Mouse (Mus musculus) right cerebral cortex, adult 18-20 months (tissue): ENCODE measurements around the gene AC140267.1.

Experiments
- DNase-seq: peaks from one replicate; pipeline ENCODE4 v3.0.0; 2022; ENCODE audit warnings: mixed read lengths

Gene AC140267.1

DNA sequence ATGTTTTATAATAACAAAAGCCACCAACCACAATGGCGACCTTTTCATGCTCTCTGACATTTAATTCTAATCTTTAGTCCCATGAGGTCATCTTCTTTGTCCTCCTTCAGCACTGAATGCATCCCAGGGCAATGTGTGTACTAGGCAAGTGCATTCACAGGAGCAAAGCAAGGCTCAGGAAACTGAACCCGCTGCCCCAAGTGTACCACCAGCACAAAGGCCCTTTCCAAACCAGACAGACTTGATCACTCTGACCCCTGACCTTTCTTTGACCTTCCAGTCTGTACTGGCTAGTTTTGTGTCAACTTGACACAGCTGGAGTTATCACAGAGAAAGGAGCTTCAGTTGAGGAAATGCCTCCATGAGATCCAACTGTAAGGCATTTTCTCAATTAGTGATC is 3.3 kb upstream of the AC140267.1 start:
- DNase-seq: no peak

DNA sequence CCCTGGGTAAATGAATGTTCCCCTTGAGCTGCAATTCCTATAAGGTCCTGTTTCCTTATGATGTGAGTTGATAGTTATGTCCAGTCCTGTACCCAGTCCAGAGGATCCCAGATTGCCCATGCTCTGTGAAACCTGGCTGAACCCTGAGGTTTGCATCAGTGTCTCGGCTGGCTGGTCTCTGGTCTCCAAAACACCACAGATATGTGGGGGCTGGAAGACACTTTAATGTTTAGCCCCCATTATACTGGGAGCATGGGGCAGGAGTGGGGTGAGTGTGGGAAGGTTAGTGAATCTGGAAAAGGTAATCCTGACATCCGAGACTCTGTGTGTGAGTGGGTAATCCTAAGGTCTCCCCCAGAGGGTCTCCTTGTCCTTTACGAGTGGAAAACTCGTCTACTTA is 2.6 kb upstream of the AC140267.1 start:
- no peak for DNase-seq

DNA sequence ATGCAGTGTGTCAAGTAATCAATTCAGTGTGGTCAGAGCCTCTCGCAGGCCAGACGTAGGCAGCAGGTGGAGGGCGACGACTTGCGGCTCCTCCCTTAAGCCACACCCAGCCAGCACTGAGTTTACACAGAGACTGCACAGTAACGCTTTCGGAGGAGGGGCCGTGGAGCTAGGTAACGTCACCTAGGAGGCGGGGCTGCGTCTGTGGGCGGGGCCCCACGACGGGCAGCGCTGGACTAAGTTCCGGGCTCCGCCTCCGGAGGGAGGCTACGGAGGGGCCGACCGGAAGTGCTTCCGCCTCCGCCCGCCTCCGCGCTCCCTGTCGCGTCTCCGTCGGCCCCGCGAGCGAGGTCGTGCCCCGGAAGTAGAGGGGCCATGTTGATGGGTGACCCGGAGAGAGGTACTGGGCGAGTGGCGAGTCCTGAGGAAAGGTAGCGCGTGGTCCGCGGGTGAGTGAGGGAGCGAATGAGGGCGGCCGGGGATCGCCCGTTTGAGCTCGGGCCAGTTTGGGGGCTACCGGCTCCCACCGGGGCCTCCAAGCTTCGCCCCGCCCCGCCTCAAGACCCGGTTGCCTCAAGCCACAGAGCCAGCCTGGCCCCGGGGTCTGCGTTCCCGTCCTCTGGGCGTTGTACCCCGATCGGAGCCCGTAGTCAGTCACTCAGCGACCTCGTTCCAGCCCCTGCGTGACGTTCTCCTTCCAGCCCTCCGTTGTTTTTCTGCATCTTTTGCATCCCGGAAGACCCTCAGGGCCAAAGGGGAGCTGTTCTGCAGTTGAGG is 1.7 kb upstream of the AC140267.1 start, which contains the start of gene Mief1:
TSS of gene Mief1 (plus strand) at position 286 of the 777 bp plus-strand sequence.
- DNase-seq: peak; percentile 99

DNA sequence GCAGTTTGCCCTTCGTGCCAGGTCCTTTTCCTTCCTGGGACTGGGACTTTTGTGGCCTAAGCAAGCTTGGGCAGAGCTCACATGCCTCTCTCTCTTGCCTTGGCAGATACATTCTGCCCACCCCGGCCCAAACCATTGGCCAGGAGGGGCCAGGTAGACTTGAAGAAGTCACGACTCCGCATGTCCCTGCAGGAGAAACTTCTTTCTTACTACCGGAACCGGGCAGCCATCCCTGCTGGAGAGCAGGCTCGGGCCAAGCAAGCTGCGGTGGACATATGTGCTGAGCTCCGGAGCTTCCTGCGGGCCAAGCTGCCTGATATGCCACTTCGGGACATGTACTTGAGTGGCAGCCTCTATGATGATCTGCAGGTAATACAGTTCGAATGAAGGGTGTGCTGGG is 12.5 kb downstream of the AC140267.1 start:
- DNase-seq: no peak

DNA sequence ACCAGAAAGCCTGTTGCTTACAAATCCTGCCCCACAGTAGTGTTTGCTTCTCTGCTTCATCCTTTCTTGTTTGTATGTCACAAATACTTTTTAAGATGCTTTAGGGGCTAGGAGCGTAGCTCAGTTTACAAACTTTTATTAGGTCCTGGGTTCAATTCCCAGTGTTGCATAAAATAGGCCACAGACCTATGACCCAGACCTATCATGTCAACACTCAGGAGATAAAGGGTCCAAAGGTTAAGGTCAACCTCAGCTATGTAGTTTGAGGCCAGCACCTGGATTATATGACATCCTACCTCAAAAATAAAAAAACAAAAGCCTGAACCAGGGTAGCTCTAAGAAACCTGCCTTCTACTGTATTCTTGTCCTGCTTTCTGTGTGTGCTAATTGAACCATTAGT is 13.0 kb downstream of the AC140267.1 start:
- no peak for DNase-seq

DNA sequence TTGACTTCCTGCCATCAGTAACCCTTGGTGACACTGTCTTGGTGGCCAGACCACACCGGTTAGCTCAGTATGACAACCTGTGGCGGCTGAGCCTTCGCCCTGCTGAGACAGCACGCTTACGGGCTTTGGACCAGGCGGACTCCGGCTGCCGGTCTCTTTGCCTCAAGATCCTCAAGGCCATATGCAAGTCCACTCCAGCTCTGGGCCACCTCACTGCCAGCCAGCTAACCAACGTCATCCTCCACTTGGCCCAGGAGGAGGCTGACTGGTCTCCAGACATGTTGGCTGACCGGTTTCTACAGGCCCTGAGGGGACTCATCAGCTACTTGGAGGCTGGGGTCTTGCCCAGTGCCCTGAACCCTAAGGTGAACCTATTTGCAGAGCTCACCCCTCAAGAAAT is 14.0 kb downstream of the AC140267.1 start:
- DNase-seq: no peak

DNA sequence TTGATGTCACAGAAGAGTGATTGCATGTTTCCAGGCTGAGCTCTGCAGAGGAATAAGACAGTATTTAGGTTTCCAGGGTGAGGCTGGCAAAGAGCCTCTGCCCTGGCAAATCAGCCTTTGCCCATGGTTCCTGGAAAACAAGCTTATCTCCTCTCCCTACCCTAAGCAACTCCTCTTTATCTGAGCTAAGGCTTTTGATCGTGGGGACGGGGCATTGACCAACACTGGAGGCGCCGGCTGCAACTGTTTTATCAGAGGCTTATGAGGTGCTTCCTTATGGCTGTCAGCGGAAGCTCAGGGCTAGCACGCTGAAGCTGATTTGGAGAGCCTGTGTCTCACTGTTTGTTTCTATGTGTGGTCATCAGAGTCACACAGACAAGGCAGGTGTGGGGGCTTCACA is 15.0 kb downstream of the AC140267.1 start:
- DNase-seq: no peak

DNA sequence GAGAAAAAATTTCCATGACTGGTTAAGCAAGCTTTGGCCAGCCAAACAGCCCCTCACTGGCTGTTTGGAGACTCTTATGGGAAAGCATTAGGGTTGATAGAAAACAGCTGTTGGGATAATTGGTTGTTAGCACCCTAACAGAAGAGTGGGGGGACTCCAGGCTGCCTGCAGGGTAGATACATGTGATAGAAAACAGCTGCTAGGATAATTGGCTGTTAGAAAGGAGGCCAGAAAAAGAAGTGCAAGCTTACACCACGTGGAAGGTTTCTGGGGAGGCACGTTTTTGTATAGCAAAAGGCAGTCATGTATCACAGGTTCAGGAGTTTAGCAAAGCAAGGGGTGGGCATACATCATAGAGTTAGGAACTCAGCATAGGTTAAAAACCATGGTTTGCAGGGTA is 17.9 kb downstream of the AC140267.1 start:
- no peak for DNase-seq

DNA sequence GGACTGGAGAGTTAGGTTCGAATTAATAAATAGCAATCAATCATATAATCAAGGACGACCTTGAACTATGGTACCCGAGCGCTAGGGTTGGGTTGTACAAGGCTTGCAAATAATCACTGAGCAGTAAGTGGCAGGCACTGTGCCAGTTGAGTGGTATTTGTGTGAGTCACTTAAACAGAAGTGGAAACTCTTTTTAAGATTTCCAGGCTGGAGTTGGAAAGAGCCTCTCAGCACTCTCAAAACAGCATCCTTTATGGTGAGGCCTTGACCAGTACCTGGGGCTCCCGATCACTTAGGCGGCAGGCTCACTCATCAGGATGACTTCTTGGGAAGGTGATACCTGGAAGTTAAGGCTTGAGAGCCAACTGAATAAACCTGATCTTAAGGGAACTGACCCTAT is 18.6 kb downstream of the AC140267.1 start:
- DNase-seq: peak; percentile 30

DNA sequence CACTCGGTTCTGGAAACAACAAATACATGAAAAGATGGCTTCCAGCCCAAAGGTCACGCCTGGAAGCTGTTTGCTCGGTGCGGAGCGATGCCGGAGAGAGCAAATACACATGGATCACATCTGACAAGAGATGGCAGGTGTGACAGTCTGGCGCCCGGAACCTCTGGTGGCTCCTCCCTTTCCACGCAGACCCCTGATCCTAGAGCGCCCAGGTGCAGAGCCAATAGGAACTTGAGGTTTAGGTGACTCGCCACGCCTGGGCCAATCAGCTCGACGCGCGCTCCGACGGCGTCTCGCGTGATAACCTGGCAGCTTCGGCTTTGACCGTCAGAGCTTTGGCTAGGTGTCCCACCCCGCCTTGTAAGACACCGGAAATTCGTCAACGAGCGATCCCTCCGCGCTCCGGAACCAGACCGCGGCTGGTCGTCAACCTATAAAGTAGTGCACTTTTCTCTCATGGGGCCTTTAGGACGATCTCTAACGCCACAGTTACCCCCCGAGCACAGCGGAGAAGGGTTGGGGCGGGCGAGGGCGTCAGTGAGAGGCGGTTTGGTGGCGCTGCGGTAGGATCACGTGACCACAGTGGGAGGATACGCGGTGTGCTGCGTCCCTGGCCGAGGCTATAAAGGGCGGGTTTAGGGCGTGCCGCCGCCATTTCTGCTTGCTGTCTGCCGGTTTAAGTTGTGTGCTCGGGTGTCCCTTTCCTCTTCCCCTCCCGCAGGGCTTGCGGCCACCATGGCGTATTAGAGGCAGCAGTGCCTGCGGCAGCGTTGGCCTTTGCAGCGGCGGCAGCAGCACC is 19.4 kb downstream of the AC140267.1 start, which contains the start of gene Atf4:
TSS of gene Atf4 (plus strand) at position 338 of the 799 bp plus-strand sequence.
- DNase-seq: peak; percentile 99

DNA sequence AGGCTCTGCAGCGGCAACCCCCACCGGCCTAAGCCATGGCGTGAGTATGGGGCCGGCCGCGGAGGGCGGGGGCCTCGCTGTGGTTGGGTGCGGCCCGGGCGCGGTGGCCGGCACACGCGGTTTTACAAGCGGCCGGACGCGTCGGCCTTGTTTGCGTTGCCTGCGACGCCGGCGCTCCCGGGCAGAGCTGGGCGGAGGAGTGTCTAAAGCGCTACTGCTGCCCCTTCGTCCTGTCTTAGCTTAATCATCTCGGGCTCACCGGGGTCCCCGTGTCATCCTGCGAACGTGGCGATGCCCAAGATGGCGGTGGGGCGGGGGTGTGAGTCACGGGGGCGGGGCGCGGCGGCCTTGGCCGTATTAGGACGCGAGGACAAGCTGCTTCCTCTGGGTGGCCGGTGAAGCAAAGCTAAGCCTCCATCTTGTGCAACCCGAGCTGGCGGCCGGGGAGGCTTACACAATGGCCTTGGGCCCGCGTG is 20.0 kb downstream of the AC140267.1 start:
- peak; percentile 53 for DNase-seq

DNA sequence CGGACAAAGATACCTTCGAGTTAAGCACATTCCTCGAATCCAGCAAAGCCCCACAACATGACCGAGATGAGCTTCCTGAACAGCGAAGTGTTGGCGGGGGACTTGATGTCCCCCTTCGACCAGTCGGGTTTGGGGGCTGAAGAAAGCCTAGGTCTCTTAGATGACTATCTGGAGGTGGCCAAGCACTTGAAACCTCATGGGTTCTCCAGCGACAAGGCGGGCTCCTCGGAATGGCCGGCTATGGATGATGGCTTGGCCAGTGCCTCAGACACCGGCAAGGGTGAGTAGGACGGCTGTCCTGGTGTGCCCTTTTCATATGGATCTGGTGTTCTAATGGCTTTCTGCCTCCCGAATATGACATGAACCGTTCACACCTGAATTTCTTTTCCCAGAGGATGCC is 20.6 kb downstream of the AC140267.1 start:
- no peak for DNase-seq

DNA sequence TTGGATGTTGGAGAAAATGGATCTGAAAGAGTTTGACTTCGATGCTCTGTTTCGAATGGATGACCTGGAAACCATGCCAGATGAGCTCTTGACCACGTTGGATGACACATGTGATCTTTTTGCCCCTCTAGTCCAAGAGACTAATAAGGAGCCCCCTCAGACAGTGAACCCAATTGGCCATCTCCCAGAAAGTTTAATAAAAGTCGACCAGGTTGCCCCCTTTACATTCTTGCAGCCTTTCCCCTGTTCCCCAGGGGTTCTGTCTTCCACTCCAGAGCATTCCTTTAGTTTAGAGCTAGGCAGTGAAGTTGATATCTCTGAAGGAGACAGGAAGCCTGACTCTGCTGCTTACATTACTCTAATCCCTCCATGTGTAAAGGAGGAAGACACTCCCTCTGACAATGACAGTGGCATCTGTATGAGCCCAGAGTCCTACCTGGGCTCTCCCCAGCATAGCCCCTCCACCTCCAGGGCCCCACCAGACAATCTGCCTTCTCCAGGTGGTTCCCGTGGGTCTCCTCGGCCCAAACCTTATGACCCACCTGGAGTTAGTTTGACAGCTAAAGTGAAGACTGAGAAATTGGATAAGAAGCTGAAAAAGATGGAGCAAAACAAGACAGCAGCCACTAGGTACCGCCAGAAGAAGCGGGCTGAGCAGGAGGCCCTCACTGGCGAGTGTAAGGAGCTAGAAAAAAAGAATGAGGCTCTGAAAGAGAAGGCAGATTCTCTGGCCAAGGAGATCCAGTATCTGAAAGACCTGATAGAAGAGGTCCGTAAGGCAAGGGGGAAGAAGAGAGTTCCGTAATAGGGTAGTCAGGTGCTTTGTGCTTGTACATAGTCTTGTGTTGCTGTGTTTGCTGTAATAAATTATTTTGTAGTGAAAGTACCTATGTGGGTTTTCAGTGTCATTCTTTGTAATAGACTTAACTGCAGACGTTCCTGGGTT is 21.3 kb downstream of the AC140267.1 start:
- DNase-seq: no peak

DNA sequence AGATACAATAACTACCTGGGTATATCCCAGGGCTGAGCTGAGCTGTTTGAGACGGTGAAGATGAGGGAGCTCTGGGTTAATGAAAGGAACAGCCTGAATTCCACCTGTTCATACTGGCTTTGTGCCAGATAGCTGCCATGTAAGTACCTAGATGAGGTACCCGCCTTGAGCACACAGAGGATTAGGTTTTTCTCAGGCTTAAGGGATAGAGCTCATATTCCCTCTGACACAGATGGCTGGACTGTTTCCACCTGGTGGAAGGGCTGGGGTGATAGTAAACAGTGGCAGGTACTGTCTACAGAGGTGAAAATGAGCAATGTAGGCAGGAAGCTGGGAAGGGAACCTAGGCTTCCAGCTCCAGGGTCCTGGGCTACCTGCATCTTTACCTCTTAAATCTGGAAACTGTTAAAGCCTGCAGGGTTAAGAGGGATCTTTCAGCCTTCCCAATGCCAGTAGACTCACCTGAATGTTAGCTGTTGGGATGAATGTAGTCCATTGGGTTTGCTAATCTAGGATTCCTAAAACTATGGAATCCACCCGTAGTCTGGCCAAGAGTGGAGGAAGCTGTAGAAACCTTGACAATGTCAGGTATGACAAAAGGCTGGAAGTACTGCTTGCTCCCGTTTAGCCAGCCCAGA is 22.1 kb downstream of the AC140267.1 start:
- DNase-seq: no peak

DNA sequence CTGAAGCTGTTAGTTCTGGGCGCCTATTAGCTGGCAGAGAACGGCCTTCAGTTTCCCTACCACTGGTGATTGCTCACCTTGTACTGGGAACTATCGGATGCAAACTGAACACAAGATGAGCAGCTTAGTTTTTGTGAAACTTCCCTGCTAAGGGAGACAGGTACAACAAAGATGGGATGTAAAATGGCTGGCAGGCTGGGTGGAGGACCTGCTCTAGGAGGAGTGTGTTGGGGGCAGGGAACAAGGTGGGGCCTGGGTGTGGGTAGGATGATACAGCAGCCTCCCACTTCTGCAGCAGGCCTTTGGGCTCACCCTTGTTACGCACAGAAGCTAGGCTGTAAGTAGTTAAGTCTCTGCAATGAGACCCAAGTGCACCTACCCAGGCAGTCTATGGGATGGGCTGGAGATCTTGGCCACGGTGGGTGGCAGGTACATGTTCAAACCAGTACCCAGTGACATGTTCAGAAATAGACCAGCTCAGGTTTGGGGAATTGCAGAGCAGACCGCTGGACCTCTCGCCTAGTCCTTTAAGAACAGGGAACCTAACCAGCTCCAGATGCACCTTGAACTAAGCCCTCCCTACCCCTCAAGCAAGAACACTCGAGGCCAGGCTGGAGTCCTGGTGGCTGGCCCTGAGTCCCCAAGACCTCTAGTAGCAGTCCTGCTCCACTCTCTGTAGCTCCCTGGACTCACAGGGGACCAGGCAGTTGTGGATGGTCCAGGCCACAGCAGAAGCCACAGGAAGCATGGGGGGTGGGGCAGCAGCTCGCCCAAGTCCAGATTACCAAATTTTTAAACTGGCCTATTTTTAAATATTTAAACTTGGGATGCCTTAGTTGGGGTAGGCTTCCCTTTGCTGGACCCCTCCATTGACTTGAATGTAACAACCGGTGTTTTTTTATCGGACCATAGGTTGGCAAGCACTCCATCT is 22.9 kb downstream of the AC140267.1 start:
- no peak for DNase-seq

DNA sequence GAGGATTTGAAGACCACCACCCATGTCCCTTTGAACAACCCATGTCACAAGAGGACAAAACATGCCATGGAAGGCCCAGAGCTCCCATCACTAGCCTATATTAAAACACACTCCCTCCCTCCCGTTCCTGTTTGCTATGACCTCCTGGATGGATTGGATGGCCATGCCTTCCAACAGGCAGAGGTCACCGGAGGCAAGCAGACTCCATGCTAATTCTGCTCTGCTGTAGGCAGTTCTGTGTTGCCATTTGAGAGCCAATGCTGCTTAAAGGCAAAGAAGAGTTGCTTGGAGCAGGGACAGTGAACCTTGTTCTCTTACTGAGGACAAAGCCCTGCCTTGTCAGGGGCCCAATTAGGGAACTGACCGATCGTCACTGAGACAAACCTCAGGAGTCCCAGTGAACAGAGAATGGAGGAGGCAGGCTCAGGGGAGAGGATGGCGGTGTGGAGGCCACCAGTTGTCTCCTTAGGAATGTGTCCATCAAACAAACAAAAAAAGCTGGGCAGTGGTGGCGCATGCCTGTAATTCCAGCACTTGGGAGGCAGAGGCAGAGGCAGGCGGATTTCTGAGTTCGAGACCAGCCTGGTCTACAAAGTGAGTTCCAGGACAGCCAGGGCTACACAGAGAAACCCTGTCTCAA is 23.9 kb downstream of the AC140267.1 start:
- no peak for DNase-seq

DNA sequence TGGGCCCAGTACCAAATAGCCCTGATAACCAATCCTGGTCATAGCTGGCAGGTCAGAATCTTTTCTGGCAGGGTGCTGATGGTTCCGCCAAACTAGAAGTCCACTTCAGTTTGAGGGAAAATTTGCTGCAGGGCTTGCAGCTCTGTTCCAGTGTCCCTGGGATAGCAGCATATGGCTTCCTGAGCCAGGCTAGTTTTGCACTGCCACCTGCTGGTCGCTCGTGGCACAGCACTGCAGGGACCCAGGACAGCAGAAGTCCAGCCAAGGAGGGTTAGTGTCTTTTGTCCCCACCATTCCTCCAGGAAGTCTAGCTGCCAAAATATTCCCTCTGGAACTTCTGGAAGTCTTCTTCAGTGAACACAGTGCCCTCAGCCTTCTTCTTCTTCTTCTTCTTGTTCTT is 25.0 kb downstream of the AC140267.1 start:
- peak; percentile 83 for DNase-seq

DNA sequence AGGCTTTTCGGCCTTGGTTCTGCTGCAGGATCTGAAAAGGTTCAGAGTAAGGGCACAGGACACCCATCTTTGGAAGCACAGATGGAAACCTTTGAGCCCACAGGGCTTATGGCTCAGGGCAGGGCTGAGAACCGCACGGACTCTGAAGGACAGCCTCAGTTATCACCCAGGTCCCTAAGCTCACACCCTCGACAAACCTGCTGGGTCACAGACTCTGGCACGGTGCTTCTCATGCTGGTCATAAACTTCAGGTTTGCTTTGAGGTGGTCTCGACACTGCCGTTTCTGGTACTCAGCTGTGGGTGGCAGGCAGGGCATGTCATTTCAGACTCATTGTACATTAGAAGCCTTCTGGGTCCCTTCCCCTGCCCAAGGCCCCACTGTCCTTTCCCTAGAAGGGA is 25.5 kb downstream of the AC140267.1 start:
- no peak for DNase-seq

DNA sequence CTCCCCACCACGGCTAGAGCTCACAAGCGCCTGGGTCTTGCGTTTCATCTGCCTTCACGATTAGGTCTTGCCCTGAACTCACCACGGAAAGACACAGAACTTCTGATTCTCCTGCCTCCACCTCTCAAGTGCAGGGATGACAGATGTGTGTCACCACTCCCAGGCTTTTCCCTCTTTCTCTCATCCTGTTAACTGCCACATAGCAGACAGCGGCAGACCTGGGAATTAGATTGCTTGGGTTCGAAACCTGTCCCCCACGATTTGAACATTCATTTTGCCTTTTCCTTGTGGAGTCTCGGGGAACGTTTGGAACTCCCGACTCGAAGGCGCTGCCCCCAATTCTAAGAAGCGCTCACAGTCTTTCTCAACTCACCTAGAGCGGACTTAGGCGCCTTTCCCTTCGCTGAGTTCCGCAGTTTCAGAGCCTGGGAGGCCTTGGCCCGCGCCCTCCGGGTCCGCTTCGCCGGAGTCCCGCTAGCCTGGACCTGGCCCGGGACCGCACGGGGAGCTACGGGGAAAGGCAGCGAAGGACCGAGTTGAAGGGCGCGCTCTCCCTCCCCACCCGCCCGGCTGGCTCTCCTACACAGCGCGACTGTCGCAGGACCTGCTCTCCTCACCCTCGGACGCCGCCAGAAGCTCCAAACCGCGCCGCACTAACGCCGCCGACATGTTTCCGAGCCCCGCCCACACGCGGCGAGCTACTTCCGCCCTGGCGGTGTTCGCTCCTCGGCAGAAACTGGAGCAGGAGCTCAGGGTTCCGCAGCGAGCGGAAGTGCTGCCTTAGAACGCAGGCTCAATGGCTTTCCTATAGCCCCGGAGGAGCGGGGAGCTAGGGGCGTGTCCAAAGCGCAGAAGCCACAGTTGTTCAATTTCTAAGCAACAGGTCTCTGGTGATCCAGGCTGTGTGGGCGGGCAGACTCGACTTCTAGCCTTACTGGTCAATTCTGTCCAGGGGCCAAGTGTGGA is 28.3 kb downstream of the AC140267.1 start, which contains the start of gene Rps19bp1:
TSS of gene Rps19bp1 (minus strand) at position 706 of the 966 bp plus-strand sequence.
- DNase-seq: peak; percentile 91
